Mouse (Mus musculus): ENCODE data around the gene Rarres1. TPM values are rescaled to one million over a fixed set of nuclear protein-coding genes. Genes with fewer than 3 reads are reported as not detected.

Gene Rarres1
- total RNA-seq, 1 experiment = 0.36 TPM

GRCm38 (mm10) chr3:67482400-67482799, 32.9 kb downstream of the Rarres1 start:
- Histone ChIP-seq H3K36me3 (ENCODE audit: control insufficient read depth, insufficient read depth, low read length, poor library complexity, severe bottlenecking) (no peaks in the 10 kb centered on the region), H3K4me1 (ENCODE audit: control insufficient read depth in 2 of 2, insufficient read depth in 2 of 2, low read length in 2 of 2, poor library complexity in 1 of 2) (no peaks in the 10 kb centered on the region), H3K27ac (ENCODE audit: insufficient read depth, low read depth, low read length, poor library complexity, severe bottlenecking) (no peak overlapping the region), H3K4me3 (ENCODE audit: insufficient read depth in 1 of 2, low read depth in 1 of 2, low read length in 2 of 2, poor library complexity in 1 of 2, severe bottlenecking in 1 of 2) (no peak overlapping the region), H3K9me3 (ENCODE audit: control insufficient read depth, insufficient read depth, low read depth, low read length) (no peaks in the 10 kb centered on the region), H3K9ac (ENCODE audit: insufficient read depth, low read depth, low read length, poor library complexity, severe bottlenecking) (no peak overlapping the region)
- DNase-seq (ENCODE audit: low read depth, low spot score) = no peak
- in situ Hi-C loops (cut with MboI; ENCODE audit: low sequenced_read_pairs in 2 of 2, unreplicated experiment in 2 of 2) = no loop called here
- no peak for TF ChIP-seq ZNF384 (IDR thresholded peaks at IDR 0.05; ENCODE audit: low read depth, low read length)
- no peak for TF ChIP-seq HCFC1 (IDR thresholded peaks at IDR 0.05; ENCODE audit: borderline replicate concordance, insufficient read depth, low read length)
- no peak for TF ChIP-seq MAFK (IDR thresholded peaks at IDR 0.05; ENCODE audit: insufficient read depth, low read depth, low read length)
- TF ChIP-seq ZC3H11A (IDR thresholded peaks at IDR 0.05; ENCODE audit: borderline replicate concordance, low read depth, low read length) = no peak
- TF ChIP-seq CHD2 (IDR thresholded peaks at IDR 0.05; ENCODE audit: low read depth, low read length) = no peak

- Histone ChIP-seq H3K4me1 (ENCODE audit: control insufficient read depth in 2 of 2, insufficient read depth in 2 of 2, low read length in 2 of 2, poor library complexity in 1 of 2) (peaks cover 0 to 2% of the 10 kb centered on the region in 2 experiments; a peak in 1 of 4 replicates), H3K36me3 (ENCODE audit: control insufficient read depth, insufficient read depth, low read length, poor library complexity, severe bottlenecking) (0 out of 2 replicates have a peak, but pooled peaks cover 2% of the 10 kb centered on the region), H3K9me3 (ENCODE audit: control insufficient read depth, insufficient read depth, low read depth, low read length) (no peaks in the 10 kb centered on the region), H3K9ac (ENCODE audit: insufficient read depth, low read depth, low read length, poor library complexity, severe bottlenecking) (no peak overlapping the region), H3K27ac (ENCODE audit: insufficient read depth, low read depth, low read length, poor library complexity, severe bottlenecking) (no peak overlapping the region), H3K4me3 (ENCODE audit: insufficient read depth in 1 of 2, low read depth in 1 of 2, low read length in 2 of 2, poor library complexity in 1 of 2, severe bottlenecking in 1 of 2) (no peak overlapping the region)
- no peak for DNase-seq (ENCODE audit: low read depth, low spot score)
- in situ Hi-C loops (cut with MboI; ENCODE audit: low sequenced_read_pairs in 2 of 2, unreplicated experiment in 2 of 2) = no loop called here
- TF ChIP-seq ZNF384 (IDR thresholded peaks at IDR 0.05; ENCODE audit: low read depth, low read length) (no peak), ZC3H11A (IDR thresholded peaks at IDR 0.05; ENCODE audit: borderline replicate concordance, low read depth, low read length) (no peak), MAFK (IDR thresholded peaks at IDR 0.05; ENCODE audit: insufficient read depth, low read depth, low read length) (no peak)
These were observed 35.5 kb downstream of the Rarres1 start for GRCm38 (mm10) chr3:67479806-67480205.

GRCm38 (mm10) chr3:67473438-67473837, 41.9 kb downstream of the Rarres1 start:
- no peak for DNase-seq (ENCODE audit: low read depth, low spot score)
- Histone ChIP-seq H3K9ac (ENCODE audit: insufficient read depth, low read depth, low read length, poor library complexity, severe bottlenecking) (no peak overlapping the region), H3K4me3 (ENCODE audit: insufficient read depth in 1 of 2, low read depth in 1 of 2, low read length in 2 of 2, poor library complexity in 1 of 2, severe bottlenecking in 1 of 2) (no peak overlapping the region), H3K4me1 (ENCODE audit: control insufficient read depth in 2 of 2, insufficient read depth in 2 of 2, low read length in 2 of 2, poor library complexity in 1 of 2) (peaks cover 0 to 2% of the 10 kb centered on the region in 2 experiments; a peak in 1 of 4 replicates), H3K27ac (ENCODE audit: insufficient read depth, low read depth, low read length, poor library complexity, severe bottlenecking) (no peak overlapping the region), H3K9me3 (ENCODE audit: control insufficient read depth, insufficient read depth, low read depth, low read length) (no peaks in the 10 kb centered on the region), H3K36me3 (ENCODE audit: control insufficient read depth, insufficient read depth, low read length, poor library complexity, severe bottlenecking) (peaks cover 11% of the 10 kb centered on the region)
- in situ Hi-C loops (cut with MboI; ENCODE audit: low sequenced_read_pairs in 2 of 2, unreplicated experiment in 2 of 2) = no loop called here
- TF ChIP-seq MAFK (IDR thresholded peaks at IDR 0.05; ENCODE audit: insufficient read depth, low read depth, low read length) (no peak), CHD2 (IDR thresholded peaks at IDR 0.05; ENCODE audit: low read depth, low read length) (no peak), ZNF384 (IDR thresholded peaks at IDR 0.05; ENCODE audit: low read depth, low read length) (no peak), ZC3H11A (IDR thresholded peaks at IDR 0.05; ENCODE audit: borderline replicate concordance, low read depth, low read length) (no peak), HCFC1 (IDR thresholded peaks at IDR 0.05; ENCODE audit: borderline replicate concordance, insufficient read depth, low read length) (no peak)

- H3K9ac ChIP-seq (ENCODE audit: insufficient read depth, low read depth, low read length, poor library complexity, severe bottlenecking) = no peak overlapping the region
- no peaks in the 10 kb centered on the region for H3K9me3 ChIP-seq (ENCODE audit: control insufficient read depth, insufficient read depth, low read depth, low read length)
- no peak overlapping the region for H3K27ac ChIP-seq (ENCODE audit: insufficient read depth, low read depth, low read length, poor library complexity, severe bottlenecking)
- DNase-seq (ENCODE audit: low read depth, low spot score) = no peak
- no peak overlapping the region for H3K4me3 ChIP-seq (ENCODE audit: insufficient read depth in 1 of 2, low read depth in 1 of 2, low read length in 2 of 2, poor library complexity in 1 of 2, severe bottlenecking in 1 of 2)
- H3K36me3 ChIP-seq (ENCODE audit: control insufficient read depth, insufficient read depth, low read length, poor library complexity, severe bottlenecking) = peaks cover 18% of the 10 kb centered on the region
- H3K4me1 ChIP-seq (ENCODE audit: control insufficient read depth in 2 of 2, insufficient read depth in 2 of 2, low read length in 2 of 2, poor library complexity in 1 of 2) = peaks cover 0 to 3% of the 10 kb centered on the region in 2 experiments; a peak in 1 of 4 replicates
- TF ChIP-seq ZC3H11A (IDR thresholded peaks at IDR 0.05; ENCODE audit: borderline replicate concordance, low read depth, low read length) (no peak), HCFC1 (IDR thresholded peaks at IDR 0.05; ENCODE audit: borderline replicate concordance, insufficient read depth, low read length) (no peak), MAFK (IDR thresholded peaks at IDR 0.05; ENCODE audit: insufficient read depth, low read depth, low read length) (no peak), ZNF384 (IDR thresholded peaks at IDR 0.05; ENCODE audit: low read depth, low read length) (no peak), CHD2 (IDR thresholded peaks at IDR 0.05; ENCODE audit: low read depth, low read length) (no peak)
- in situ Hi-C loops (cut with MboI; ENCODE audit: low sequenced_read_pairs in 2 of 2, unreplicated experiment in 2 of 2) = no loop called here
These were observed 43.8 kb downstream of the Rarres1 start for GRCm38 (mm10) chr3:67471408-67472127.
